Mouse (Mus musculus) liver, adult 2 months (tissue): ENCODE data around the gene Slc11a2.

ENCODE experiments used
- CTCF ChIP-seq: fragments of 200-500 bp; IDR thresholded peaks from 2 replicates; pipeline ENCODE4 v1.5.1; 2011; ENCODE audit warnings: low read depth, low read length, control low read depth
- POLR2A ChIP-seq: fragments of 200-500 bp; IDR thresholded peaks from 2 replicates; pipeline ENCODE4 v1.6.1; 2011; ENCODE audit warnings: low read length, control low read depth; ENCODE audit not compliant: insufficient read depth; ENCODE audit errors: extremely low read depth

GRCm38 (mm10) chr15:100391599-100391998 lies 33.3 kb downstream of the Slc11a2 start:
- TF ChIP-seq CTCF (no peak), POLR2A (no peak)
